Mouse (Mus musculus) midbrain, embryonic 11.5 days (tissue): Measurements from ENCODE around the gene Tbc1d9. TPM values are rescaled to one million over a fixed set of nuclear protein-coding genes. Genes with fewer than 3 reads are reported as not detected.
"Not testable (repeated sequence)": the region's sequence is repeated elsewhere in the genome, so short reads cannot be mapped to it uniquely, and the experiment has no call there.

Source experiments
- ATAC-seq: fragments of 200-750 bp; cut with Nextera tagmentation; 2 replicates; pipeline ENCODE4 v1.8.0; 2017; ENCODE audit warnings: moderate TSS enrichment, moderate library complexity; ENCODE audit not compliant: low FRiP score
- DNase-seq: peaks from one replicate; pipeline ENCODE4 v3.0.0; 2015; ENCODE audit warnings: low spot score; ENCODE audit errors: missing footprints
- H3K27ac ChIP-seq: fragments of 300-500 bp; sonication (generic); 2 replicates; pipeline ENCODE4 v1.5.1; 2014; ENCODE audit warnings: low read depth, low read length
- H3K27me3 ChIP-seq: fragments of 300-500 bp; sonication (generic); 2 replicates; pipeline ENCODE4 v1.6.1; 2014; ENCODE audit warnings: mild to moderate bottlenecking, low read length, moderate library complexity, mixed read lengths; ENCODE audit not compliant: control insufficient read depth, insufficient read depth
- H3K36me3 ChIP-seq: fragments of 300-500 bp; sonication (generic); 2 replicates; pipeline ENCODE4 v1.6.1; 2014; ENCODE audit warnings: mild to moderate bottlenecking, low read length, moderate library complexity, mixed read lengths; ENCODE audit not compliant: control insufficient read depth, insufficient read depth
- H3K4me1 ChIP-seq: fragments of 300-500 bp; sonication (generic); 2 replicates; pipeline ENCODE4 v1.6.1; 2014; ENCODE audit warnings: low read length; ENCODE audit not compliant: control insufficient read depth, insufficient read depth
- H3K4me2 ChIP-seq: fragments of 300-500 bp; sonication (generic); 2 replicates; pipeline ENCODE4 v1.6.1; 2014; ENCODE audit warnings: mild to moderate bottlenecking, moderate library complexity
- H3K4me3 ChIP-seq: fragments of 300-500 bp; sonication (generic); 2 replicates; pipeline ENCODE4 v1.5.1; 2014; ENCODE audit warnings: low read depth, low read length
- H3K9ac ChIP-seq: fragments of 300-500 bp; sonication (generic); 2 replicates; pipeline ENCODE4 v1.6.1; 2014; ENCODE audit warnings: low read length
- H3K9me3 ChIP-seq: fragments of 300-500 bp; sonication (generic); 2 replicates; pipeline ENCODE4 v1.6.1; 2016; ENCODE audit warnings: low read length; ENCODE audit not compliant: control insufficient read depth
- WGBS: fragments of 180-500 bp; shearing (Covaris S2); extraction: QIAGEN DNeasy Blood & Tissue Kit; methylation state at CpG from one replicate; pipeline ENCODE4 v1.1.7; 2014; 5-methylcytosine and 5-hydroxymethylcytosine counted together
- polyA plus RNA-seq: library from polyadenylated mRNA; unstranded; fragments of >200 nt; fragmentation: Nextera tagmentation; extraction: Ambion mirVana; gene quantifications from 2 replicates; pipeline ENCODE4 v1.2.1, GENCODE M21; 2014

Gene Tbc1d9
- polyA plus RNA-seq, 1 experiment from 2014 or later: 11.3 TPM

DNA sequence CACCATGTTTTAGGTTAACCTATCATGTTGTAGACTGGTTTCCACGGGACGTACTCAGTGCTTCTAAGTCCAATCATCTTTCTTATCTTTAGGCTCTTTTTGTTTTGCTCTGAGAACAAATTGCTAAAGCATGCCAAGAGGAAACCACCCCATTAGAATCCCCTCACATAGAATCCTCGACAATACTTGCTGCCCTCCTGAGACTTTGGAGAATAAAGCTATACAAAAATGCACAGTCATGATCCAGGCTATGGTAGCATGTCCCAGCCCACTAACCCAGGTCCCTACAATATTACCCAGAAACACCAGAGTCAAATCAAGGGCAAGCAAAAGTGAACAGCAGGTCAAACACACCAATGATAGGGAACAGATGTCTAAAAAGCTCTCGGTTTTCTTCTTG is 149.9 kb downstream of the Tbc1d9 start:
- not testable (repeated sequence) for H3K36me3 ChIP-seq, DNase-seq, H3K9me3 ChIP-seq, H3K4me2 ChIP-seq, H3K27me3 ChIP-seq, H3K4me3 ChIP-seq, ATAC-seq, H3K27ac ChIP-seq, H3K4me1 ChIP-seq, H3K9ac ChIP-seq
- WGBS: 84% methylated on average over 4 of the region's 4 CpGs

DNA sequence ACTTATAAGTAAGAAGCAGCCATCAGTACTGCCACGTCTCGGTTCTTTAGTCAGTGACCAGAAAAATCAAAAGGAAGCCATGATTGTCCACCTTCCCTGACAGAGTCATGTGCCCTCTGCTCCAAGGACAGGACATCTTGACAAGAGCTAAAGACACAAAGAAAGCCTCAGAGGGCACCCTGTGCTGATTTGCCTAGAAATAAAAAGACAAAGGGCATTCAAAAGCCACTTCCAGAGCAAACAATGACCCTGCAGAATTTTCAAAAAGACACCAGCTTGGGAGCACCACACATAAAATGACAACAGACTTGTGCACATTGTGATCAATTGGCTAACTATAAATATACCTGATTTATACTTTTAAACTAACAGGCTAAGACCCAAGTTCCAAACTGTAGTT is 150.5 kb downstream of the Tbc1d9 start:
- H3K4me3 ChIP-seq: no peak overlapping the region
- no peak overlapping the region for H3K4me2 ChIP-seq
- 81% methylated on average over 2 of the region's 2 CpGs for WGBS
- ATAC-seq: no peak
- no peak overlapping the region for H3K9ac ChIP-seq
- H3K27ac ChIP-seq: no peak overlapping the region
- H3K4me1 ChIP-seq: no peaks in the 10 kb centered on the region
- no peaks in the 10 kb centered on the region for H3K9me3 ChIP-seq
- H3K36me3 ChIP-seq: peaks cover 5% of the 10 kb centered on the region; the same call in 1 of the 2 replicates
- no peak for DNase-seq
- H3K27me3 ChIP-seq: no peaks in the 10 kb centered on the region

DNA sequence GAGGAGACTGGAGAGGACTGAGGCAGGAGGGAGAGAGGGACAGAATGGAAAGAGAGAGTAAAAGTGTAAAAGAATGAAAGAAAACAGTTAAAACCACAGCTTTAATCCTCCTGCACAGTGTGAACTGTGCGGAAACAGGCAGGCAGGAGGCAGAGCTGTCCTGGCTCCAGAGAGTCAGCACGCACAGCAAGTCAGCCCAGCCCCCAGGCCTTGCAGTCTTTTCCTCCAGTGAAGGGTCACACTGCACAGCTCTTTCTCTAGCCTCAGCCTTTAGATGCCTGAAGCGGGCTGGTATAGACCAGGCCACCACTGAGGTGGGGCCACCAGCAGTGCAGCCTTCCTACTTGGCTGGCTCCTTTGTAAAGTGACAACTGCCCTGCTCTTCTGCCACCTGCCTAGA is 155.4 kb downstream of the Tbc1d9 start:
- H3K4me1 ChIP-seq: no peaks in the 10 kb centered on the region
- H3K4me2 ChIP-seq: no peak overlapping the region
- 44% methylated on average over 3 of the region's 3 CpGs for WGBS
- no peak overlapping the region for H3K27ac ChIP-seq
- no peak overlapping the region for H3K9ac ChIP-seq
- no peaks in the 10 kb centered on the region for H3K27me3 ChIP-seq
- H3K36me3 ChIP-seq: peaks cover 16% of the 10 kb centered on the region; the same call in 1 of the 2 replicates
- no peak for DNase-seq
- no peaks in the 10 kb centered on the region for H3K9me3 ChIP-seq
- H3K4me3 ChIP-seq: no peak overlapping the region
- no peak for ATAC-seq

DNA sequence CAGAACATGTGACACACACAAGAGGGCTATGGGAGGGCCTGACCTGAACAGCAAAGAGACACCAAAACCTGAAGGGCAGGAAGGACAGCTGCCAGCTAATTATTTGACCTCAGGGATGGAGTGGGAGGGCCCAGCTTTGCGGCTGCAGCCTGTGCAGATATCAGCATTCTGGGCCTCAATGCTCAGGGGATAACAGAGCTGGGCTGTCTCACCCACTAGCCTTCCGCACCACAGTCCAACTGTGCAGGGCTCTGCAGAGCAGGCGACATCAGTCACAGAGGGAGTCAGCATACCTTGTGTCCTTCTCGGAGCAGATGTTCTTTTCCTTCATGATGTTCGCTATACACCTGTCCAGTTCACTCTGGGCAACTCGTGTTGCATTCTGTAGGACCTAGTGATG is 157.2 kb downstream of the Tbc1d9 start:
- Histone ChIP-seq H3K4me3 (no peak overlapping the region), H3K9ac (no peak overlapping the region), H3K4me1 (no peaks in the 10 kb centered on the region), H3K4me2 (no peak overlapping the region), H3K9me3 (no peaks in the 10 kb centered on the region), H3K27me3 (no peaks in the 10 kb centered on the region), H3K27ac (no peak overlapping the region), H3K36me3 (peaks cover 16% of the 10 kb centered on the region; the same call in 1 of the 2 replicates)
- 89% methylated on average over 6 of the region's 6 CpGs for WGBS
- DNase-seq (no peak), ATAC-seq (no peak)

Other genes with a start within 250 kb of the Tbc1d9 start
- 5.8 and 6.6 TPM in 2 replicates for gene Gm10645, start 818 bp downstream of the Tbc1d9 start, polyA plus RNA-seq
- gene Ucp1, start 125.0 kb downstream of the Tbc1d9 start, polyA plus RNA-seq: 0.08 TPM in 1 of 2 replicates, not detected in the other
- 28.9 and 29.8 TPM in 2 replicates for gene Elmod2, start 167.1 kb downstream of the Tbc1d9 start, polyA plus RNA-seq
- gene Mgat4d, start 183.1 kb downstream of the Tbc1d9 start, polyA plus RNA-seq: not detected in 2 replicates
- gene Clgn, start 224.5 kb downstream of the Tbc1d9 start, polyA plus RNA-seq: 5.4 and 6.1 TPM in 2 replicates